Mouse (Mus musculus): ENCODE data around the gene Prkacb. TPM values are rescaled to one million over a fixed set of nuclear protein-coding genes. Genes with fewer than 3 reads are reported as not detected.
"Not testable (repeated sequence)": the region's sequence is repeated elsewhere in the genome, so short reads cannot be mapped to it uniquely, and the experiment has no call there.

The Prkacb gene
- polyA plus RNA-seq, 1 experiment = 15.1 TPM

DNA sequence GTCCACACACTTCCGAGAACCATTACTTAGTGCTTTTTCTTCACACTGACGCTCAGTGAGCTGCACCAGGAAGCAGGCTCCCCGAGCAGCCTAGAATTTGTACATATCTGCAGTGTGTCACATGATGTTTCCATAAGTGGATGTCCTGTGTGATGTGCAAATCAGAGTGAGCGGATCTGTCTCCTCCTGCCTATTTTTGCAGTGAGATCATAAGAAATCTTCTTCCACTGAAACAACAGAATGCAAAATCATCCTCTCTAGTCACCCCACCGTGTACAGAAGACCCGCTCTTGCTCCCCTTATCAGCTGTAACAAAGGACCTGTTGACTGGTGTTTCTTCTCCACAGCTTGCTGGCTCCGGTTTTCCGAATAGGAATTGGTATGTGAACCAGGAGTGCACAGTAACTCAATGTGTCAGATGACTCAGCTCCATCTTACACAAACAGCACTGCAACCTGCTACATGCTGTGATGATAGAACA, 46.0 kb downstream of the Prkacb start:
- TF ChIP-seq FOSL1 (IDR thresholded peaks at IDR 0.05; ENCODE audit: insufficient read depth, low read length, poor library complexity, severe bottlenecking) (no peak), CTCF (IDR thresholded peaks at IDR 0.05; ENCODE audit: control insufficient read depth, insufficient read depth, insufficient read length) (no peak), MYOD1 (IDR thresholded peaks at IDR 0.05; ENCODE audit: control insufficient read depth, insufficient read length, low read depth) (no peak), MAX (IDR thresholded peaks at IDR 0.05) (no peak), CEBPB (IDR thresholded peaks at IDR 0.05; ENCODE audit: low read depth) (no peak), MYOG (IDR thresholded peaks at IDR 0.05; ENCODE audit: control insufficient read depth, extremely low read depth, insufficient read length) (no peak), USF1 (IDR thresholded peaks at IDR 0.05; ENCODE audit: low read depth) (no peak)
- Histone ChIP-seq H3K36me3 (ENCODE audit: control insufficient read depth, insufficient read depth) (no peaks in the 10 kb centered on the region), H3ac (ENCODE audit: control insufficient read depth, insufficient read length, low read depth) (no peak overlapping the region), H3K27me3 (ENCODE audit: control insufficient read depth, insufficient read depth, insufficient read length) (no peaks in the 10 kb centered on the region), H3K4me3 (ENCODE audit: insufficient read depth, poor library complexity, severe bottlenecking) (no peak overlapping the region), H3K79me2 (ENCODE audit: control insufficient read depth, insufficient read depth) (peaks cover 12% of the 10 kb centered on the region), H3K79me3 (ENCODE audit: low read depth) (peaks cover 1% of the 10 kb centered on the region)

DNA sequence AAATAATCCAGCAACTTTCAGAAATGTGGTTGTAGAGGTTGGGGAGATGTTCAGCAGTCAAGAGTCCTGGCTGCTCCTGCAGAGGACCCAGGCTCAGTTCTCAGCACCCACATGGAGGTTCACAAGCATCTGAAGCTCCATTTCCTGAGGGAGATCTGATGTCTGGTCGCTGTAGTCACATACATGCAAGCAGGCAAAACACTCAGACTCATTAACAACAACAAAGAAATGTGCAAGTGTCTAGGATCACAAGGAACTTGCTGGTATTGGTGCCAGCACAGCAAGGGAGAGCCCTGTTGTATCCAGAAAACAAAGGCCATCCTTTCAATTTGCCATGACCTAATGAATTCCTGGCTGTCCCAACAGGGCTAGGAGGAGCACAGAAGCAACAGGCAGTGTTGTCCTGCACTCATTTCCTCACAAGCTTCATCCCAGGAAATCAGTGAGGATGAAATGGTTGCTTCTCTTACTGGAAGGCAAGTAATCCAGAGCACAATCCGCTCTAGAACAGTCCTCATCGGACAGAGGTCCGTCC, 46.7 kb downstream of the Prkacb start:
- H3K4me3 ChIP-seq (ENCODE audit: insufficient read depth, poor library complexity, severe bottlenecking) = no peak overlapping the region
- H3K79me3 ChIP-seq (ENCODE audit: low read depth) = peaks cover 1% of the 10 kb centered on the region
- peaks cover 6% of the 10 kb centered on the region for H3K79me2 ChIP-seq (ENCODE audit: control insufficient read depth, insufficient read depth)
- H3ac ChIP-seq (ENCODE audit: control insufficient read depth, insufficient read length, low read depth) = no peak overlapping the region
- no peaks in the 10 kb centered on the region for H3K36me3 ChIP-seq (ENCODE audit: control insufficient read depth, insufficient read depth)
- no peaks in the 10 kb centered on the region for H3K27me3 ChIP-seq (ENCODE audit: control insufficient read depth, insufficient read depth, insufficient read length)
- TF ChIP-seq MYOG (IDR thresholded peaks at IDR 0.05; ENCODE audit: control insufficient read depth, extremely low read depth, insufficient read length) (no peak), MYOD1 (IDR thresholded peaks at IDR 0.05; ENCODE audit: control insufficient read depth, insufficient read length, low read depth) (no peak), MAX (IDR thresholded peaks at IDR 0.05) (no peak), USF1 (IDR thresholded peaks at IDR 0.05; ENCODE audit: low read depth) (no peak), CEBPB (IDR thresholded peaks at IDR 0.05; ENCODE audit: low read depth) (no peak), FOSL1 (IDR thresholded peaks at IDR 0.05; ENCODE audit: insufficient read depth, low read length, poor library complexity, severe bottlenecking) (no peak), CTCF (IDR thresholded peaks at IDR 0.05; ENCODE audit: control insufficient read depth, insufficient read depth, insufficient read length) (no peak)

DNA sequence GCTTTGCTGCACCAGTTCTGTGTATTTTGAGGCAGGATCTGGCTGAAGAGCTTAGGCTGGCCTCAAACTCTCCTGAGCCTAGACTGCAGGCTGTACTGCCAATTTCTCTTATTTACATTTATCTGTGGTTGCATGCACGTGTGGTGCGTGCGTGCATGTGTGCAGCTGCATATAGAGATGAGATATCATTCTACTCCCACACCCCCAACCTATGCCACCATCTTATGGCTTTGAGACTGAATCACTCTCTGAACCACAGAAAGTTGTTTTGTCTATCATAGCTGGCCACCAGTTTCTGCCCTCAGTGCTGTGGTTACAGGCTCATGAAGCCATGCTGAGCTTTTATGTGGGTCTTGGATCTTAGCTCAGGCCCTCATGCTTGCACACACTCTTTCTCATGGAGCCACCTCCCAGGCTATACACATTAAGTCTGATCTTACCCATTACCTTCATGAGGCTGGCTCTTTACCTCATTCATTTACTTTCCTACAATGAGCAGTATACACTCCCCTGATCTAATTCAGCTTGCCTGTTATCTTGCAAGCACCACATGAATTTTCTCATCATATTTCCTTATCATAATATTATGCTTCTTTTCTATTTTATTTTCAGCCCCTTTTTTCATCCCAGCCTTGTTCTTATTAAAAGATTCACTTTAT, 47.8 kb downstream of the Prkacb start:
- Histone ChIP-seq H3K79me2 (ENCODE audit: control insufficient read depth, insufficient read depth) (peaks cover 5% of the 10 kb centered on the region), H3K27me3 (ENCODE audit: control insufficient read depth, insufficient read depth, insufficient read length) (no peaks in the 10 kb centered on the region), H3K79me3 (ENCODE audit: low read depth) (peaks cover 4% of the 10 kb centered on the region), H3K4me3 (ENCODE audit: insufficient read depth, poor library complexity, severe bottlenecking) (no peak overlapping the region), H3ac (ENCODE audit: control insufficient read depth, insufficient read length, low read depth) (no peak overlapping the region), H3K36me3 (ENCODE audit: control insufficient read depth, insufficient read depth) (no peaks in the 10 kb centered on the region)
- TF ChIP-seq MYOG (IDR thresholded peaks at IDR 0.05; ENCODE audit: control insufficient read depth, extremely low read depth, insufficient read length) = no peak
- no peak for TF ChIP-seq MAX (IDR thresholded peaks at IDR 0.05)
- no peak for TF ChIP-seq MYOD1 (IDR thresholded peaks at IDR 0.05; ENCODE audit: control insufficient read depth, insufficient read length, low read depth)
- no peak for TF ChIP-seq CEBPB (IDR thresholded peaks at IDR 0.05; ENCODE audit: low read depth)
- no peak for TF ChIP-seq FOSL1 (IDR thresholded peaks at IDR 0.05; ENCODE audit: insufficient read depth, low read length, poor library complexity, severe bottlenecking)
- TF ChIP-seq CTCF (IDR thresholded peaks at IDR 0.05; ENCODE audit: control insufficient read depth, insufficient read depth, insufficient read length) = no peak
- TF ChIP-seq USF1 (IDR thresholded peaks at IDR 0.05; ENCODE audit: low read depth) = no peak

DNA sequence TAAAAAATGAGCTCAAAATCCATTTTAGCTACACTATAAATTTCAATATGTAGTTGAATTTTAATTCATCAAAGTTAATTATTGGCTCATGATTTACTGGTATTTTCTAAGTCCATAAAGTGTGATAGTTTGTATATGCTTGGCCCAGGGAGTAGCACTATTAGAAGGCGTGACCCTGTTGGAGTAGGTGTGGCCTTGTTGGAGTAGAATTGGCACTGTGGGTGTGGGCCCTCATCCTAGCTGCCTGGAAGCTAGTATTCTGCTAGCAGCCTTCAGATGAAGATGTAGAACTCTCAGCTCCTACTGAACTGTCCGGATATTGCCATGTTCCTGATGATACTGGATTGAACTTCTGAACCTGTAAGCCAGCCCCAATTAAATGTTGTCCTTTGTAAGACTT, 49.7 kb downstream of the Prkacb start:
- H3K36me3 ChIP-seq (ENCODE audit: control insufficient read depth, insufficient read depth); H3ac ChIP-seq (ENCODE audit: control insufficient read depth, insufficient read length, low read depth); H3K79me2 ChIP-seq (ENCODE audit: control insufficient read depth, insufficient read depth); H3K27me3 ChIP-seq (ENCODE audit: control insufficient read depth, insufficient read depth, insufficient read length); H3K4me3 ChIP-seq (ENCODE audit: insufficient read depth, poor library complexity, severe bottlenecking); H3K79me3 ChIP-seq (ENCODE audit: low read depth): not testable (repeated sequence)

DNA sequence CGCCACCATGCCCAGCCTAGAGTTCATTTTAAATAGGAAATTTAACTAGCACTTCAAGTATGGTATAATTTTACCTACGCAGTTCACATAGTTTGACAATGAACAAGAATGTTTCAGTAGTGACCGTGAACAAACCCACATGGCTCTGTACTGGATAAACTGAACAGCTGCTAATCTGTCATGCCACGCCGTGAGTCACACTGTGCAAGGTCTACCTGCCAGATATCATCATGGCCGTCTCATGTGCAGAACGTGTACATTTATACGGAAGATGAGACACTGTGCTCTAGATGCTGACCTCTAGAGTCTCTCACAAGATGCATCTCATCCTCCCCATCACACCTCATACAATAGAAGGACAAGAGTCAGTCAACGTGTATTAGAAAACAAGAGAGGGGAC, 51.5 kb downstream of the Prkacb start:
- Histone ChIP-seq H3K27me3 (ENCODE audit: control insufficient read depth, insufficient read depth, insufficient read length) (no peaks in the 10 kb centered on the region), H3ac (ENCODE audit: control insufficient read depth, insufficient read length, low read depth) (no peak overlapping the region), H3K36me3 (ENCODE audit: control insufficient read depth, insufficient read depth) (peaks cover 3% of the 10 kb centered on the region), H3K4me3 (ENCODE audit: insufficient read depth, poor library complexity, severe bottlenecking) (no peak overlapping the region), H3K79me2 (ENCODE audit: control insufficient read depth, insufficient read depth) (no peaks in the 10 kb centered on the region), H3K79me3 (ENCODE audit: low read depth) (peaks cover 4% of the 10 kb centered on the region)
- TF ChIP-seq MYOD1 (IDR thresholded peaks at IDR 0.05; ENCODE audit: control insufficient read depth, insufficient read length, low read depth) (peak; percentile 71), MAX (IDR thresholded peaks at IDR 0.05) (no peak), USF1 (IDR thresholded peaks at IDR 0.05; ENCODE audit: low read depth) (no peak)

Measured in C2C12 (cell line).